Mouse (Mus musculus) cerebellum, postnatal 10 days (tissue): ENCODE data around the gene Snap23.

Experiments used
- DNase-seq, 2 experiments: peaks; one replicate each; pipeline ENCODE4 v3.0.0; 2021; ENCODE audit warnings: mixed read lengths in 2 of 2

Gene Snap23

GRCm38 (mm10) chr2:120589759-120590158 lies 22.3 kb downstream of the Snap23 start:
- DNase-seq: no peak

DNA sequence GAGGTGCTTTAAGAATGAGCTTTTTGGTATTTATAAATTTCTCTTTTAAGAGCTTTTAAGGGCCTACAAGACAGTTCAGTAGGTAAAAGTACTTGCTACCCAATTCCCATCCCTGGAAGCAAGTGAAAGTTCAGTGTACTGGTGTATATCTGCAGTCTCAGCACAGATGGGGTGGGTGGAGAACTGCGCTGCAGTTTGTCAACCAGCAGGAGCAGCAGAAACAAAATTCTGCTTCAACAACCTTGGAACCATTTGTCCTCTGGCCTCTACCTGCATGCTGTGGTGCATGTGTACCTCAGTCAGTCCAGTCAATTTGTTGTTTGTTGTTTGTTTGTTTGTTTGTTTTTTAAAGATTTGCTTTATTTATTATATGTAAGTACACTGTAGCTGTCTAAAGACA lies 24.8 kb downstream of the Snap23 start:
- DNase-seq: no peak

GRCm38 (mm10) chr2:120597734-120598133 lies 30.3 kb downstream of the Snap23 start:
- DNase-seq: no peak

DNA sequence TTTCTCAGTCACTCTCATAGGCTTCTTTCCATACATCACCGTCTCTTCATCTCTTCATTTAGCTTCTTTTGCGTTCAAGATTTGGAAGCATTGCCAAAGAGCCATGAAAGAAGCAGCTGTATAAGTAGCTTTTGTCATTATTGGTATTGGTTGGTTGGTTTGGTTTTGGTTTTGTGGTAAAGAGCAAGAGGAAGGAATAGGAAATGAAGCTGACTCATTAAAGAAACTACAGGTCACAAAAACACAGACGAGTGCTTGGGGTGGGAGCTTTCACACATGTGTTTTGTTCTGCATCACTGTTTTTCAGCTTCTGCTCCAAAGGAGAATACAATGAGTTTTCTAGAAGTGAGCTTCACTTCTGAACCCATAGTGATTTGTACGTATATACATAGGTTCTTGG lies 32.0 kb downstream of the Snap23 start:
- DNase-seq: no peak

GRCm38 (mm10) chr2:120606021-120606690 lies 38.7 kb downstream of the Snap23 start:
- peak in 1 of 2 experiments; percentile 16 for DNase-seq

- DNase-seq: peak; percentile 96 to 97
Measured at GRCm38 (mm10) chr2:120608830-120609723, 41.6 kb downstream of the Snap23 start, which contains the start of the genes Haus2 and Lrrc57. TSS of gene Haus2 (plus strand) at chr2:120609383. TSS of gene Lrrc57 (minus strand) at chr2:120609520.

DNA sequence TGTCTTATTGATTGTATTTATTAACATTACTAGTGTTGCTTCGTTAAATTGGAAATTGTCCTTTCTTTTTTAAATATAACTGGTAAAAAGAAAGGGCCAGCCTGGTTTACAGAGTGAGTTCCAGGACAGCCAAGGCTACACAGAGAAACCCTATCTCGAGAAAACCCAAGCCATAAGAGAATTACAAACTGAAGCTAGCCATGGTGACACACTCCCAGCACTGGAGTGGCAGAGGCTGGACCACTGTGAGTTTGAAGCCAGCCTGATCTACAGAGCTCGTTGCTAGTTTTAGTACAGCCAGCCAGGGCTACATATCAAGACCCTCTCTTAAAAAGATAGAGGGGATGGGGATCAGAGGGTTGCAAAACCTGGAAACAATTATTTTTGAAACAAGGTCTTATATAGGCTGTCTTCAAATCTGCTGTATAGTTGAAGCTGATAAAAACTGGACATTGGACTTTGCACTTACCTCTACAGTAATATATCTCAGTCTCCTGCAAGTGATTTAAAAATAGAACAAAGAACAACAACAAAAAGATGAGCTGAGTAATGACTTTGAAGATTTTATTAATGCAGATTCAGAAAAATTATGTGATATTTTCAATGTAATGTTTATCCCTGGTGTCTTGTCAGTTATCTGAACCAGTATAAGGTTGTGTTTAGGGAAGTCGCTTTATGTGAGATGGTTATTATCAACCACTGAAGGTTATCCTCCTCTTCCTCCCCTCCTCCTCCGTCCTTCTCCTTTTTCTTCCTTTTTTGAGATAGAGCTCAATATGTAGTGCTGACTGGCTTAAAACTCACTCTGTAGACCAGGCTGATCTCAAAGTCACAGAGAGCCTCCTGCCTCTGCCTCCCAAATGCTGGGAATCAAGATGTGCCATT lies 49.0 kb downstream of the Snap23 start:
- DNase-seq: no peak

DNA sequence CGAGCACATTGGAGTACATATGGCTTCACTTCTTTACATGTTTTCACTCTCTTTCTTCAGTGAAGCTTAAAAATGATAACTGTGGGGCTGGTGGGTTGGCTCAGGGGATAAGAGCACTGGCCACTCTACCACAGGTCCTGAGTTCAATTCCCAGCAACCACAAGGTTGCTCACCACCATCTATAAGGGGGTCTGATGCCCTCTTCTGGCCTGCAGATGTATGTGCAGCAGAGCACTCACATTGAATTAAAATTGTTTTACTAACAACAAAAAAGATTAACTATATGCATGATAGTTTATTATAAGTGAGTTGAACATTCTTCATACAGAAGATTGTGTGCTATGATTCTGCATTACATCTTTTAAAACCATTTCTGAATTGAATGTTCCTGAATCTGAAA lies 52.1 kb downstream of the Snap23 start:
- DNase-seq: no peak

DNA sequence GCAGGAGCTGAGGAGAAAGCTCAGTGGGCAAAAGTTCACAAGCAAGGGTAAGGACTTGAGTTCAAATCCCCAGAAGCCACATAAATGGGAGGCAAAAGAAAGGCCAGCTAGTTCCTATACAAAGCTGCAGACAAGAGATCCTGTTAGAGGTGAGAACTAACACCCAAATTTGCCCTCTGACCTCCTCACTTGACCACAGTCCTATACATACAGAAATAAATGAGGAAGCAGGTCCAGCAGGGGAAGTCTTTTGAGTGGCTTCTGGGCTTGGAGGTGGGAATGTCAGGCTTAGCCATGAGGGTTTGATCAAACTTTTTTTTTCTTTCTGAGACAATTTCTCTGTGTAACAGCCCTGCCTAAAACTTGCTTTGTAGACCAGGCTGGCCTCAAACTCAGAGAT lies 55.4 kb downstream of the Snap23 start:
- no peak for DNase-seq

GRCm38 (mm10) chr2:120628076-120628865 lies 60.8 kb downstream of the Snap23 start:
- no peak for DNase-seq

DNA sequence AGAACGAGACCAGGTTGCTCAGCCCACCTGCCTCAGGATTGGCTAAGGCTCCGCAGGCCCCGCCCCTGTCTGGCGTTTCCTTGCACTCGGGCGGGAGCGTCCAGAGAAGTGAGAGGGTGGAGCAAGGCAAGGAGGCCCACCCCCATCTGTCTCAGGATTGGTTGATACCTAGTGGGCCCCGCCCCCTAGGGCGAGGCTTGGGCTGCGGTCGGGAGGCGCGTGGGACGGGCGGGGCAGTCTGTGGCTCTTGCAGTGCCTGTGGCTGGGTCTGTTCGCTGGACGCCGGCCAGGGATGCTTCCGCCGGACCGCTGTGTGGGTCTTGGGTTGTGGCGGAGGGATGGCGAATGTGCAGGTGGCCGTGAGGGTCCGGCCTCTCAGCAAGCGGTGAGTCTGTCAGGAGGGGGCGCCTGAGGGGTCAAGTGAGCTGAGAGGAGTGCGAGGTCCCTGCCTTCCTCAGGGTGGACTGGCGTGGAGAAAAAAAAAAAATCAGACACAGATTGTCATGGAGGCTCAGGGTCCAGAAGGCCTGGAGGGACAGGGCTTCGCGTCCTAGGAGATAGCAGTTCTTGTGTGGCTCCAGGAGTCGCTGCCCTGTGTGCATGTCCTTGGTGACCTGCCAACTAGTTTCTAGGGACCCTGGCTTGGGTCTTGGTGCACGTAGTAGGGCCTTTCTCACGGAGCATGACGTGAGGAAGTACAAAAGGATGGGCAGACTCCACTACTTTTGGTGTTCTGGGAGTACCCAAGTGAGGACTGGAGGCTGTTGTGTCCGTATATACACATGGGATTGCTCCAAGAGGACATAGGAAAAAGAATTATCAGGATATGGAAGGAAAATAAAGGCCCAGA lies 61.6 kb downstream of the Snap23 start, which contains the start of gene Stard9:
Gene Stard9 (plus strand): TSS at position 236 of the 850 bp plus-strand sequence.
- peak; percentile 99 for DNase-seq

DNA sequence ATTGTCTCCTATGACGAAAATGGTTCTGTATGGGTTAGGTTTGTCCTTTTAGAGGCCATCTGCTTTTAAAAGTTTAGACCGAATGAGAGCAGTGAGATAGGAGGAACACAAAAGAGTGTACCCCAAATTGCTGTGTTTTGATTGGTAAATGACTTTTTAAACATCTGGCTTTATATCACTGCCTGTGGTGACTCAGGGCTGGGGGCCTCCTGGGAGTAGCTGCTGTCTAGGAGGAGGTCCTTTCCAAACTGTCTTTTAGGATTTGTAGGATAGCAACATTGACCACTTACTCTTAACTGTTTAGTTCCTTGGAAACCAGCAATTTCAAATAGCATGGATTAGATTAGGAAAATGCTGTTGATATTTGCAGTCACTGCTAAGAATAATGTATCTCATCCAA lies 62.8 kb downstream of the Snap23 start:
- no peak for DNase-seq

- DNase-seq: no peak
Measured at GRCm38 (mm10) chr2:120630655-120631054, 63.2 kb downstream of the Snap23 start.

- no peak for DNase-seq
Measured at GRCm38 (mm10) chr2:120631521-120631920, 64.0 kb downstream of the Snap23 start.

DNA sequence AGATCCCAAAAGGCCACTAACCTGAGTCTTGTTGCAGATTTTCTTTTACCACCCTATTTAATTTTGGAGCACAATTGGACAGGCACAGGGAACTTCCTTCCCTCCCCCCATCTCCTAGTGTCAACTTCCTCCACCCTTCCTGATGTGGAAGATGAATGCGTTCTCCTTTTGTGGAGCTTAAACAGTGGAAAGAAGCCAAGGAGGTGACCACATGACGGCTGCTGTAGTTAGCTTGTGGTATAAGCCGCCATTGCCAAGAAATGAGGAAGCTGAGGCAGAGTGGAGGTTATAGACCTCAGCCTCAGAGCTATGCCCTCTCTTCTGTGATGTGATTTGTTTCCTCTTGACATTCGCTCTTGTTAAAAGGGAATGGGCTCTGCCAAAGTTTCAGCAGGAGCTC lies 64.5 kb downstream of the Snap23 start:
- no peak for DNase-seq

DNA sequence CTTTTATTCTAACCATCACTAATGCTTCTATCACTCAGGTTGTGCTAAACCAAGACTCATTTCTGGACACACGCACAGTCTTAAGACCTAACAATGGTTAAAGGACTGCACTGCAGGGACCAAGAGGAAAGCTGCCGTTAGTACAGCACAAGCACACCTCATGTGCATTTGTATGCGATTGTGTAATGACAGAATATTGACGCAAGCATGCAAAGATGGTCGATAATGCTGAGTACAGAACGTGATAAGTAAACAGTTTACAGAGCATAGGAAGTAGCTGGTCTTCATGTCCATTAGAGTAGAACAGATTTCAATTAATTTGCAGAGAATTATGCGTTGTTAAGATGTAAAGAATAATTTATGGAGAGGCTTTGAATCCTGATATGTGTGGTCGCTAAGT lies 73.4 kb downstream of the Snap23 start:
- DNase-seq: no peak

DNA sequence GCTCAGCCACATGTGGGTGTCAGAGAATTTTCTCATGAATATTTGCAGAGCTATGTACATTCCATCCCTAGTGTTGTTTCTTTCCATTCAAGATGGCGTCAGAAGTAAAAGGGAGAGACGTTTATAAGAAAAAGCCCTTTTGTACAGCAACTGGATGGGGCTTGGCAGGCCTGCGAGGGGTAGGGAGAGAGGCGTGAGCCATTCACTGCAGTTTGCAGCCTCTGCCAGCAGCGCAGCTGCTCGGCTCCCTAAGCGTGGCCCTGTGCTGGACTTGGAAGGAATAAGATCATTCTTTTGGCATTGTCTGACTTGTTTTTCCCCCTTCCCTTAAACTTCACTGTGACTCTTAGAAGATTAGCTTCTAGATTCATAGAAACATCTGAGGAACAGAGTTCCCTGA lies 76.4 kb downstream of the Snap23 start:
- peak; percentile 29 to 62 for DNase-seq

GRCm38 (mm10) chr2:120646777-120647176 lies 79.3 kb downstream of the Snap23 start:
- no peak for DNase-seq
